Mouse (Mus musculus): Measurements from ENCODE around the gene Gucy2e.

The Gucy2e gene

DNA sequence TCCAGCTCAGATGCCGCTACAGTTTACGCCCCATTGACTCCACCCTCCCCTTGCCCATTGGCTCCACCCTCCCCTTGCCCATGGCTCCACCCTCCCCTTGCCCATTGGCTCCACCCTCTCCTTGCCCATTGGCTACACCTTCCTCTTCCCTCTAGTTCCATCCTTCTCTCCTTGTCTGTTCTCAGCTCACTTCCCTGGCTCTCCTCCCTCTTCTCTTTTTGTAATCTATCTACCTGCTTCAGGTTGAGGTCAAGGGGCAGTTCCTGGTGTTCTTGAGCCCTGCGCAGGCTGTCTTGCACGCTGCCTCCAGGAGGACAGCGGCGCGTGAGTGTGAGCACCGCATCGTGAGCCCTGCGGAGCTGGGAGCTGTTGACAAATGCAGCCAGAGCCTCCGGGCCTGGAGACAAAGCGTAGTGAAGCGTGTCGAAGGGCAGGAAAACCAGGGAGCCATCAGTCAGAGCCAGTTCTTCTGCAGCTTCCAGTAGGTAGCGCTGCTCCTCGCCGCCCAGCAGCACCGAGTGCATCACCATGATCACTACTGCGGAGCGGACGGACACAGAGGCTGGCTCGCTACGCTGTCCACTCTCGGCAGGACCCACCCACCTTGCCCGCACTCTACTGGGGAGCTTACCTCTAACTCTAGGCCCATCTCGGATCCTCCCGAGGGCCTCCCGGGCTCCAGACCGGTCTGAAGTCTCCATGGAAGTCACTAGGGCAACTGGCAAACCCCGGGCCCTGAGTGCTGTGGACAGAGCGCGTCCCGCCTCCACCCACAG, 1.4 kb downstream of the Gucy2e start:
- DNase-seq, result peak; percentile 86 to 89

- no peak for DNase-seq
Observed at GRCm38 (mm10) chr11:69233141-69233540, 3.7 kb downstream of the Gucy2e start.

GRCm38 (mm10) chr11:69230420-69230819, 6.4 kb downstream of the Gucy2e start:
- DNase-seq, result no peak

GRCm38 (mm10) chr11:69225715-69226114, 11.1 kb downstream of the Gucy2e start:
- DNase-seq, result no peak

DNA sequence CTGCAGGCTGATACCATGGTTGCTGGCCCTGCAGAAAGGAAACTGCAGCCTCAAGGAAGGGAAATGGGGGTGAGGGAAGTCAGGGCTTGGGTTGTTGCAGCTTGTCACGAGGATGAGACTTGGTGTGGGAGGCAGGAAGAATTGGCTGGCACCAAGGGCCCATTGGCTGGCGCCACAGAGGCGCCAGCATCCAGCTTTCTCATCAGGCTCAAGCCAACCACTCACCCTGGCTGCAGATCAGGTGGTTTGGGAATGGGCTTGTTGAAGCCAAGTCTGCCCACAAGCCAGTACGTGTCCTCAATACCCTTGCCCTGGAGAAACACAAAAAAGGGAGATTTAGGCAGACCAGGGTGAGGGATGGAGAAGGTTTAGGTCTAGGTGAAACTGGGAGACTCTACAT, 13.7 kb downstream of the Gucy2e start:
- DNase-seq, result peak in 1 of 2 experiments; percentile 21

DNA sequence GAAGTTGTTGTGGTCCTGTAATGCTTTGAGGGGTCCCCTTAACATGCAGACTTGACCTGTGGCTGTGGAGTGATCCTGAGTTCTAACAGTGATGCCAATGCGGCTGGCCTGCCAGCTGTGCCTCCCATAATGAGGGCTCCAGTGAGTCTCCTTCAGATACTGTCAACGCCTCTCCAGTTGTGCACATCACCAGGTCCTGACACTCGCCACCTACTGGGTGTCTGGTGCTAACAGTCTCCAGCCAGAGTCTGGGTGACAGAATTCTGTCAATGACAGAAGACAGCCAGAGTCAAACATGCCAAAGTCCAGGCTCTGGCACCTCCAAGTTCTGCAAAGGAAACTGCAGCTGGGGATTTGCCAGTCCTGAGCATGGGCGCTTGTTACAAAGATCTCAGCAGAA, 15.8 kb downstream of the Gucy2e start:
- no peak for DNase-seq

GRCm38 (mm10) chr11:69218661-69219060, 18.2 kb downstream of the Gucy2e start:
- DNase-seq, result no peak

- DNase-seq, result no peak
Observed at GRCm38 (mm10) chr11:69217411-69217810, 19.4 kb downstream of the Gucy2e start.

GRCm38 (mm10) chr11:69211431-69211830, 25.4 kb downstream of the Gucy2e start:
- DNase-seq, result peak; percentile 74 to 77

- DNase-seq, result no peak
Observed at GRCm38 (mm10) chr11:69202469-69203230, 34.2 kb downstream of the Gucy2e start.

GRCm38 (mm10) chr11:69200231-69200630, 36.6 kb downstream of the Gucy2e start:
- no peak for DNase-seq

DNA sequence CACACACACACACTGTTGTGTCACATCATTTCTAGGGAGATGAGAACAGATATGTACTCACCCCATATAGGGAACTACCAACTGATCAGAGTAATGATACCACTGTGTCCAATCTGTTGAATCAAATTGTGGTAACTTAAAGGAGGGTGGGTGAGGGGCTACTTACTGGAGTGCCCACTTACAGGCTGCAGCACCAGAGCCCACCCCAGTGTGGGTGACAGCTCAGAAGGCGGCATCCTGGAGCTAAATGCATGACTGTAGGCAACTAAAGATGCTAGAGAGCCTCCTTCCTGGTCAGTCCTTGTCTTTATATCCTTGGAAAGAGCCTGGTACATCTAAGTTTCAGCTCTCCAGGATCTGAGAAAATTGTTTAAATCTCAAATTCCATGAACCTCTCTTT, 37.6 kb downstream of the Gucy2e start:
- DNase-seq, result no peak

DNA sequence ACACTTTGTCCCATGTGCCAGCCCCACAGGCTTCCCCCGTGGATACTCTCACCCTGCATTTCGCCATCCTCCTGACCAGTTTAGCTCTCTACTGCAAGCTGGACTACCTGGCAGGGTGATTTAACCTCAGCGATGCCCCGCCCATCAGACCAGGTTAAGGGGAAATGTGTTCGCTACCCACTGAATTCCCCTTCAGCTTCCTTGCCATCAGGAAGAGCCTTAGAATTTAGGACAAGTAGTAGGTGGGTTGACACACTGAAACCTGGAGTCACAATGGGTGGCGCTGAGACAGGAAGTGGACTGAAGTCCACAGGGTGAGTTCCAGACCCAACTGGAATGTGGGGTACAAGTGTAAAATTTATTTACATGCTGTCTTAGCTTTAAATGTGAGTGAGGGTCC, 39.1 kb downstream of the Gucy2e start, which contains the start of gene Alox8:
Gene Alox8 (minus strand): TSS at position 101 of the 400 bp plus-strand sequence.
- DNase-seq, result no peak

GRCm38 (mm10) chr11:69197194-69197593, 39.6 kb downstream of the Gucy2e start:
- DNase-seq, result peak; percentile 18 to 27

DNA sequence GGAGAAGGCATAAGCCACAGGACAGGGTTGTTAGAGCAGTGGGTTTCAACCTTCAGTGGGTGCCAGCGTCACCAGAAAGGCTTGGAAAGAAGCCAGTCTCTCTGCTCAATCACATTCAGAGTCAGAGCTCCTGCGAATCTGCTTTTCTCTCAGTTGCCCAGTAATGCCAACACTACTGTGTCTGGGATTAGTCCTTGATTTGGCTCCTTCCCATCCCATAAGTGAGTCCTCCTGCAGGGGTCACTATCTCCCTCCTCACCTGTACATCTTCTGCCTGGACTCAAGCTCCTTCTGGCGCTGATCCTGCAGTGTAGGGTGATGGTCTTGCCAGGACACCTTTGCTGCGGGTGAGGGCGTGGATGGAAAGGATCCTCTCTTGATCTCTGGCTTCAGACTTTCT, 40.1 kb downstream of the Gucy2e start:
- peak; percentile 58 to 76 for DNase-seq

GRCm38 (mm10) chr11:69192840-69193239, 44.0 kb downstream of the Gucy2e start:
- peak; percentile 68 to 69 for DNase-seq

GRCm38 (mm10) chr11:69185936-69186335, 50.9 kb downstream of the Gucy2e start:
- no peak for DNase-seq

DNA sequence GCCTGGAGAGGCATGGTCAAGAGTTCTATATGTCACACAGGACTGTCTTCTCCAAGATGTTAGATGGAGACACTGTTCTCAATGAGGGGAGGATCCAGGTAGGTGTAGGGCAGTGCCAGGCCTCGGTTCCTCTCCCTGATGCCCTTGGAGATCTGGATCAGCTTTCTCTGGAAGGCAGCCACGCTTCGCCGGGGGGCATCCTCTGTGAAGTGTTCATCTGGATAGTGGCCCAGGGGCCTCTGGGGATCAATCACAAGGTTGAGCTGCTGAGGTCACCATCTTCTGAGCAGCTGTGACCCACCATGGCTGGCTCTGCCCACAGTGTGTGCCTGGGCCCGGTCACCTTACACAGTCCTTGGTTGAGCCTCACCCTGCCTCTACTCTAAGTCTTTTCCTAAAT, 51.8 kb downstream of the Gucy2e start:
- DNase-seq, result peak in 1 of 2 experiments; percentile 18

GRCm38 (mm10) chr11:69180120-69180519, 56.7 kb downstream of the Gucy2e start:
- DNase-seq, result no peak

- no peak for DNase-seq
Observed at GRCm38 (mm10) chr11:69179512-69179911, 57.3 kb downstream of the Gucy2e start.

- DNase-seq, result no peak
Observed at GRCm38 (mm10) chr11:69178525-69178924, 58.3 kb downstream of the Gucy2e start.

DNA sequence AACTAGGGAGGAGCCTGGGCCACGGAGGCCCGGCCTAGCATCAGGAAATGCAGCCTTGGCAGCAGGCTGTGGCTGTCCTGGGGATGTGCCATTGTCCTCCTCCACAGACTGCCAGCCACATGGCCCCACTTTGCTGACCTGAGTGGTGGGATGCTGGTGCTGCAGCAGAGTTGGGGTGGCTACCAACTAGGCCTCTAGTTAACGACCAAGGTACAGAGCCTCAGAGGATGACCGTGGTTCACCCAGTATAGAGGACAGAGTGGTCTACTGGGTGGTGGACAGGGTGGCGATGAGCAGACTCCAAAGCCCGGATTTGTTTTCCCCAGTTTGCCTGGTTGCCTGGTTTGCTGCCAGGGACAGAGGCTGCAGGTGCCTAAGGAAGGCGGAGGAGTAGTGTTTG, 62.1 kb downstream of the Gucy2e start:
- DNase-seq, result no peak

- no peak for DNase-seq
Observed at GRCm38 (mm10) chr11:69172606-69173005, 64.2 kb downstream of the Gucy2e start.

GRCm38 (mm10) chr11:69171626-69172025, 65.2 kb downstream of the Gucy2e start:
- DNase-seq, result peak; percentile 78 to 84

Data from cerebellum, postnatal 14 days (tissue).